Mouse (Mus musculus) neural tube, embryonic 11.5 days (tissue): ENCODE results near the gene Leng9. TPM values are rescaled to one million over a fixed set of nuclear protein-coding genes. Genes with fewer than 3 reads are reported as not detected.
A peak's percentile ranks its signal among the peaks of the same experiment; 100 is the strongest.
"Not testable (repeated sequence)": the region's sequence is repeated elsewhere in the genome, so short reads cannot be mapped to it uniquely, and the experiment has no call there.

Experiments
- ATAC-seq: fragments of 200-750 bp; cut with Nextera tagmentation; 2 replicates; pipeline ENCODE4 v1.8.0; 2017; ENCODE audit warnings: moderate number of reproducible peaks, mild to moderate bottlenecking, moderate TSS enrichment, moderate library complexity; ENCODE audit not compliant: insufficient read depth, low FRiP score, low TSS enrichment
- DNase-seq: peaks from one replicate; pipeline ENCODE4 v3.0.0-alpha.2; 2015; ENCODE audit warnings: low spot score
- H3K27ac ChIP-seq: fragments of 300-500 bp; sonication (generic); 2 replicates; pipeline ENCODE4 v1.5.1; 2014; ENCODE audit warnings: low read depth, mild to moderate bottlenecking, low read length
- H3K27me3 ChIP-seq: fragments of 300-500 bp; sonication (generic); 2 replicates; pipeline ENCODE4 v1.6.1; 2014; ENCODE audit warnings: mild to moderate bottlenecking, low read length, mixed read lengths; ENCODE audit not compliant: control insufficient read depth, insufficient read depth
- H3K36me3 ChIP-seq: fragments of 300-500 bp; sonication (generic); 2 replicates; pipeline ENCODE4 v1.6.1; 2014; ENCODE audit warnings: mild to moderate bottlenecking, low read length, moderate library complexity, mixed read lengths; ENCODE audit not compliant: control insufficient read depth, insufficient read depth
- H3K4me1 ChIP-seq: fragments of 300-500 bp; sonication (generic); 2 replicates; pipeline ENCODE4 v1.6.1; 2014; ENCODE audit warnings: low read length, mixed read lengths; ENCODE audit not compliant: control insufficient read depth, insufficient read depth
- H3K4me2 ChIP-seq: fragments of 300-500 bp; sonication (generic); 2 replicates; pipeline ENCODE4 v1.6.1; 2014; ENCODE audit warnings: low read depth, mild to moderate bottlenecking, moderate library complexity
- H3K4me3 ChIP-seq: fragments of 300-500 bp; sonication (generic); 2 replicates; pipeline ENCODE4 v1.5.1; 2014; ENCODE audit warnings: low read depth, low read length
- H3K9ac ChIP-seq: fragments of 300-500 bp; sonication (generic); 2 replicates; pipeline ENCODE4 v1.6.1; 2014; ENCODE audit warnings: mild to moderate bottlenecking, low read length
- H3K9me3 ChIP-seq: fragments of 300-500 bp; sonication (generic); 2 replicates; pipeline ENCODE4 v1.6.1; 2016; ENCODE audit warnings: low read length; ENCODE audit not compliant: control insufficient read depth
- WGBS: fragments of 180-500 bp; shearing (Covaris S2); extraction: QIAGEN DNeasy Blood & Tissue Kit; methylation state at CpG from one replicate; pipeline ENCODE4 v1.1.7; 2014; 5-methylcytosine and 5-hydroxymethylcytosine counted together
- polyA plus RNA-seq: library from polyadenylated mRNA; unstranded; fragments of >200 nt; fragmentation: Nextera tagmentation; extraction: Ambion mirVana; gene quantifications from 2 replicates; pipeline ENCODE4 v1.2.1, GENCODE M21; 2014

Leng9 gene
- 1.5 and 2.2 TPM in 2 replicates for polyA plus RNA-seq

GRCm38 (mm10) chr7:4150059-4150541 is at the start of gene Leng9:
TSS of gene Leng9 (minus strand) at chr7:4150374.
- Histone ChIP-seq H3K4me3 (peak within 1 kb of the TSS; percentile 61), H3K9me3 (no peaks in the 10 kb centered on the region), H3K27me3 (peaks cover 16% of the 10 kb centered on the region), H3K27ac (peak within 1 kb of the TSS; percentile 82), H3K4me2 (peak within 1 kb of the TSS; percentile 95), H3K9ac (peak within 1 kb of the TSS; percentile 71), H3K36me3 (peaks cover 17% of the 10 kb centered on the region), H3K4me1 (no peaks in the 10 kb centered on the region)
- WGBS = under 1% methylated on average over 14 of the region's 14 CpGs
- DNase-seq = no peak
- peak; percentile 39 for ATAC-seq

- H3K9me3 ChIP-seq = no peaks in the 10 kb centered on the region
- no peaks in the 10 kb centered on the region for H3K27me3 ChIP-seq
- DNase-seq = peak; percentile 14
- H3K9ac ChIP-seq = no peak overlapping the region
- H3K27ac ChIP-seq = no peak overlapping the region
- no peak for ATAC-seq
- H3K4me1 ChIP-seq = no peaks in the 10 kb centered on the region
- H3K36me3 ChIP-seq = no peaks in the 10 kb centered on the region
- WGBS = 48% methylated on average over 3 of the region's 3 CpGs
- H3K4me3 ChIP-seq = no peak overlapping the region
- no peak overlapping the region for H3K4me2 ChIP-seq
These were observed 28.3 kb upstream of the Leng9 start for GRCm38 (mm10) chr7:4178438-4178837.

- DNase-seq = no peak
- 80% methylated on average over 6 of the region's 6 CpGs for WGBS
- Histone ChIP-seq H3K27ac (no peak overlapping the region), H3K4me3 (no peak overlapping the region), H3K27me3 (no peaks in the 10 kb centered on the region), H3K36me3 (no peaks in the 10 kb centered on the region), H3K9ac (no peak overlapping the region), H3K4me2 (no peak overlapping the region), H3K9me3 (no peaks in the 10 kb centered on the region), H3K4me1 (no peaks in the 10 kb centered on the region)
- ATAC-seq = no peak
These were observed 20.2 kb upstream of the Leng9 start for GRCm38 (mm10) chr7:4170193-4170938.

GRCm38 (mm10) chr7:4167098-4167497 is 16.9 kb upstream of the Leng9 start:
- H3K9me3 ChIP-seq = no peaks in the 10 kb centered on the region
- H3K27ac ChIP-seq = no peak overlapping the region
- H3K27me3 ChIP-seq = no peaks in the 10 kb centered on the region
- no peak overlapping the region for H3K9ac ChIP-seq
- no peaks in the 10 kb centered on the region for H3K36me3 ChIP-seq
- H3K4me3 ChIP-seq = no peak overlapping the region
- no peak overlapping the region for H3K4me2 ChIP-seq
- no peak for ATAC-seq
- H3K4me1 ChIP-seq = peaks cover 5% of the 10 kb centered on the region; the same call in 1 of the 2 replicates
- DNase-seq = no peak

GRCm38 (mm10) chr7:4165286-4165685 is 15.1 kb upstream of the Leng9 start:
- ATAC-seq (no peak), DNase-seq (no peak)
- WGBS = 24% methylated on average over 3 of the region's 3 CpGs
- Histone ChIP-seq H3K9me3 (no peaks in the 10 kb centered on the region), H3K9ac (no peak overlapping the region), H3K27me3 (no peaks in the 10 kb centered on the region), H3K4me1 (peaks cover 5% of the 10 kb centered on the region; the same call in 1 of the 2 replicates), H3K36me3 (no peaks in the 10 kb centered on the region), H3K27ac (no peak overlapping the region), H3K4me3 (no peak overlapping the region), H3K4me2 (peak overlapping the region; percentile 16)

- Histone ChIP-seq H3K4me1 (peaks cover 5% of the 10 kb centered on the region; the same call in 1 of the 2 replicates), H3K9ac (peak within 1 kb of the TSS; percentile 45), H3K4me2 (peak within 1 kb of the TSS; percentile 58), H3K4me3 (peak within 1 kb of the TSS; percentile 36), H3K36me3 (no peaks in the 10 kb centered on the region), H3K27me3 (no peaks in the 10 kb centered on the region), H3K9me3 (no peaks in the 10 kb centered on the region), H3K27ac (no peak within 1 kb of the TSS)
- ATAC-seq (peak; percentile 73), DNase-seq (peak; percentile 66)
- WGBS = under 1% methylated on average over 19 of the region's 20 CpGs
These were observed 14.1 kb upstream of the Leng9 start, which contains the start of gene Cdc42ep5 for GRCm38 (mm10) chr7:4164090-4164910. TSS of gene Cdc42ep5 (minus strand) at chr7:4164860.

GRCm38 (mm10) chr7:4163571-4164072 is 13.4 kb upstream of the Leng9 start:
- WGBS = 1% methylated on average over 11 of the region's 11 CpGs
- Histone ChIP-seq H3K9ac (no peak overlapping the region; the same call in 1 of the 2 replicates), H3K27ac (no peak overlapping the region), H3K4me2 (peak overlapping the region; percentile 58), H3K4me1 (peaks cover 5% of the 10 kb centered on the region; the same call in 1 of the 2 replicates), H3K9me3 (no peaks in the 10 kb centered on the region), H3K4me3 (peak overlapping the region; percentile 36), H3K27me3 (no peaks in the 10 kb centered on the region), H3K36me3 (no peaks in the 10 kb centered on the region)
- ATAC-seq (0 out of 2 replicates have a peak, but pooled peaks have one; percentile 35), DNase-seq (no peak)

- H3K4me1 ChIP-seq, H3K4me3 ChIP-seq, H3K27me3 ChIP-seq, DNase-seq, ATAC-seq, H3K27ac ChIP-seq, H3K36me3 ChIP-seq, H3K9me3 ChIP-seq, H3K4me2 ChIP-seq, H3K9ac ChIP-seq: not testable (repeated sequence)
- WGBS = 94% methylated on average over 4 of the region's 4 CpGs
These were observed 11.4 kb upstream of the Leng9 start for GRCm38 (mm10) chr7:4161596-4161995.
